9 mouse cellular contexts compared by ENCODE assay signal in genomic region chr11:29714789-29715188, GRCm38 (mm10). TPM values are rescaled to one million over a fixed set of nuclear protein-coding genes. Genes with fewer than 3 reads are reported as not detected.
DNase-seq lines count a peak whose midpoint lies in the region; TF ChIP-seq lines count a peak whose summit lies in the region.
"Had no signal": no experiment of that assay in that cellular context is flagged by ENCODE, and none has a peak within 500 bp of the region (broad histone marks: within the 10 kb centered on the region; RNA-seq: fewer than 3 reads in every experiment).

No protein-coding gene starts in this region.

- H3K9ac ChIP-seq in CH12.LX (ENCODE audit: insufficient read depth, low read depth) = no peak overlapping the region
- H3K9ac ChIP-seq: neural tube, embryonic 12.5 days had no signal

- peaks cover 8 to 49% of the 10 kb centered on the region in 2 experiments for H3K36me3 ChIP-seq in CH12.LX (replicated peaks in 1 of 2; ENCODE audit: control insufficient read depth in 1 of 2, insufficient read depth in 1 of 2, low read length in 1 of 2)
- H3K36me3 ChIP-seq: neural tube, embryonic 12.5 days had no signal

- TF ChIP-seq RAD21 in CH12.LX (IDR thresholded peaks at IDR 0.05; ENCODE audit: low read depth, low read length) = peak; percentile 66

- no peak overlapping the region for H3K4me2 ChIP-seq in CH12.LX (ENCODE audit: insufficient read depth, low read depth, poor library complexity, severe bottlenecking)
- H3K4me2 ChIP-seq: neural tube, embryonic 12.5 days had no signal

- no peak overlapping the region for H3K27ac ChIP-seq in CH12.LX (ENCODE audit: insufficient read depth, low read depth)
- H3K27ac ChIP-seq: neural tube, embryonic 12.5 days had no signal

- peak; percentile 21 for DNase-seq in embryo, embryonic 10.5 days (ENCODE audit: low spot score)
- DNase-seq in embryo, embryonic 10 days (ENCODE audit: low spot score) = no peak
- DNase-seq in layer of hippocampus, adult 9-10 months (ENCODE audit: low spot score) = peak; percentile 63
- no peak for DNase-seq in layer of hippocampus, postnatal 10 days (ENCODE audit: low spot score in 2 of 2)
- no peak for DNase-seq in CH12.LX (ENCODE audit: extremely low read depth)
- DNase-seq in kidney, postnatal 36 days = peak; percentile 35
- no peak for DNase-seq in right cerebral cortex, postnatal 25 days
- no peak for DNase-seq in ovary, postnatal 36 days (ENCODE audit: low spot score)

- no peak for TF ChIP-seq POLR2A in CH12.LX (IDR thresholded peaks at IDR 0.05; ENCODE audit: low read depth, low read length)

- peaks cover 0 to 36% of the 10 kb centered on the region in 2 experiments; a peak in 2 of 4 replicates for H3K4me1 ChIP-seq in CH12.LX (ENCODE audit: control insufficient read depth in 1 of 2, insufficient read depth in 2 of 2)
- H3K4me1 ChIP-seq: neural tube, embryonic 12.5 days had no signal

- no peak for TF ChIP-seq EP300 in CH12.LX (IDR thresholded peaks at IDR 0.05; ENCODE audit: low read length)

- H3K27me3 ChIP-seq in CH12.LX (replicated peaks) = no peaks in the 10 kb centered on the region
- H3K27me3 ChIP-seq: neural tube, embryonic 12.5 days had no signal

- dilution Hi-C loops in CH12.LX (cut with MboI; ENCODE audit: extremely low pct_ligation_motif_present, extremely low pct_unique_long_range_greater_than_20kb, low sequenced_read_pairs) = no loop called here

- in situ Hi-C loops in CH12.LX (cut with MboI; ENCODE audit: low pct_ligation_motif_present, low pct_unique_long_range_greater_than_20kb, low sequenced_read_pairs) = loop anchor here (5.0 to 25.0 kb wide), 3 partner anchors 168 to 498 kb away; no protein-coding TSS in a partner anchor

- peaks cover 15% of the 10 kb centered on the region for H3K79me2 ChIP-seq in CH12.LX (replicated peaks; ENCODE audit: control insufficient read depth, extremely low read depth, insufficient read depth, poor library complexity, severe bottlenecking)

- no peak overlapping the region for H3K4me3 ChIP-seq in CH12.LX (replicated peaks in 1 of 3; ENCODE audit: low read depth in 2 of 3, low read length in 2 of 3, poor library complexity in 1 of 3)
- H3K4me3 ChIP-seq: neural tube, embryonic 12.5 days had no signal

- peak in 1 of 2 experiments; percentile 65; a peak in 2 of 4 replicates for TF ChIP-seq CTCF in CH12.LX (conservative IDR thresholded peaks at IDR 0.05 in 1 of 2, IDR thresholded peaks at IDR 0.05 in 1 of 2; ENCODE audit: low read depth in 2 of 2, low read length in 2 of 2)

- H3K9me3 ChIP-seq in CH12.LX (replicated peaks; ENCODE audit: low read length) = no peaks in the 10 kb centered on the region
- H3K9me3 ChIP-seq: neural tube, embryonic 12.5 days had no signal

TF ChIP-seq in CH12.LX, 34 proteins besides CTCF, POLR2A, EP300 and RAD21:
- TF ChIP-seq GABPA (IDR thresholded peaks at IDR 0.05; ENCODE audit: insufficient replicate concordance, low read depth, low read length) (no peak), SMC3 (IDR thresholded peaks at IDR 0.05; ENCODE audit: low read depth, low read length) (peak; percentile 56), ZC3H11A (IDR thresholded peaks at IDR 0.05; ENCODE audit: low read depth, low read length) (peak; percentile 21; the same call in 1 of the 2 replicates)

RNA-seq across cellular contexts. Expression of gene Rtn4, which starts 22.0 kb away (rescaled TPM):
- 100 to 1,000 TPM; 504 to 510 TPM for total RNA-seq in layer of hippocampus, postnatal 10 days (2021)
- total RNA-seq in CH12.LX (2012; rRNA removed) = 95.8 and 106 TPM in 2 replicates
- total RNA-seq in CH12.LX (2014; rRNA removed) = 168 and 182 TPM in 2 replicates
- 210 and 224 TPM in 2 replicates for polyA plus RNA-seq in CH12.LX (2012; ENCODE audit: insufficient read length, low read depth)

Comparison
In these comparisons a context has a peak if more than half of its experiments do, and no peak if none do; other contexts are left out.
1. DNase-seq: peak in embryo, embryonic 10.5 days (single experiment), layer of hippocampus, adult 9-10 months (single experiment) and kidney, postnatal 36 days (2 of 2); none in embryo, embryonic 10 days (single experiment), layer of hippocampus, postnatal 10 days (0 of 2), CH12.LX (single experiment), right cerebral cortex, postnatal 25 days (single experiment) and ovary, postnatal 36 days (single experiment).